Mouse (Mus musculus) lung, postnatal 0 days (tissue): ENCODE results near the gene Kif26a. TPM values are rescaled to one million over a fixed set of nuclear protein-coding genes. Genes with fewer than 3 reads are reported as not detected.
A peak's percentile ranks its signal among the peaks of the same experiment; 100 is the strongest.

Experiments used
- ATAC-seq: fragments of 200-750 bp; cut with Nextera tagmentation; 2 replicates; pipeline ENCODE4 v1.8.0; 2017; ENCODE audit warnings: moderate library complexity
- DNase-seq: peaks from one replicate; pipeline ENCODE4 v3.0.0-alpha.2; 2016; ENCODE audit warnings: low spot score
- H3K27ac ChIP-seq: fragments of 300-500 bp; sonication (generic); 2 replicates; pipeline ENCODE4 v1.5.1; 2014; ENCODE audit warnings: antibody characterized with exemption, mild to moderate bottlenecking, low read length, mixed read lengths
- H3K27me3 ChIP-seq: fragments of 300-500 bp; sonication (generic); replicated peaks from 2 replicates; pipeline ENCODE4 v1.6.1; 2014; ENCODE audit warnings: low read length, mixed read lengths; ENCODE audit not compliant: insufficient read depth
- H3K36me3 ChIP-seq: fragments of 300-500 bp; sonication (generic); 2 replicates; pipeline ENCODE4 v1.6.1; 2014; ENCODE audit warnings: low read length, mixed read lengths; ENCODE audit not compliant: insufficient read depth
- H3K4me1 ChIP-seq: fragments of 300-500 bp; sonication (generic); 2 replicates; pipeline ENCODE4 v1.6.1; 2014; ENCODE audit warnings: antibody characterized with exemption, low read depth, low read length, mixed read lengths; ENCODE audit not compliant: insufficient read depth
- H3K4me2 ChIP-seq: fragments of 300-500 bp; sonication (generic); replicated peaks from 2 replicates; pipeline ENCODE4 v1.6.1; 2014; ENCODE audit warnings: low read depth, mild to moderate bottlenecking, low read length, moderate library complexity, mixed read lengths
- H3K4me3 ChIP-seq: fragments of 300-500 bp; sonication (generic); 2 replicates; pipeline ENCODE4 v1.5.1; 2014; ENCODE audit warnings: low read depth, low read length
- H3K9ac ChIP-seq: fragments of 300-500 bp; sonication (generic); replicated peaks from 2 replicates; pipeline ENCODE4 v1.6.1; 2014; ENCODE audit warnings: low read depth, mild to moderate bottlenecking
- H3K9me3 ChIP-seq: fragments of 300-500 bp; sonication (generic); 2 replicates; pipeline ENCODE4 v1.6.1; 2016; ENCODE audit warnings: low read length, mixed read lengths
- CTCF ChIP-seq: IDR thresholded peaks from 2 replicates; pipeline ENCODE4 v1.5.1; 2016; ENCODE audit warnings: antibody characterized with exemption, mild to moderate bottlenecking
- EP300 ChIP-seq: IDR thresholded peaks from 2 replicates; pipeline ENCODE4 v1.6.1; 2016; ENCODE audit warnings: antibody characterized with exemption, mild to moderate bottlenecking, control low read depth
- WGBS: fragments of 180-500 bp; shearing (Covaris S2); extraction: QIAGEN DNeasy Blood & Tissue Kit; methylation state at CpG from one replicate; pipeline ENCODE4 v1.1.7; 2014; 5-methylcytosine and 5-hydroxymethylcytosine counted together
- polyA plus RNA-seq: library from polyadenylated mRNA; unstranded; fragments of >200 nt; fragmentation: Nextera tagmentation; extraction: Ambion mirVana; gene quantifications from 2 replicates; pipeline ENCODE4 v1.2.1, GENCODE M21; 2015

The Kif26a gene
- polyA plus RNA-seq, 1 experiment from 2014 or later = 2.9 TPM

GRCm38 (mm10) chr12:112195019-112195418 is 49.0 kb downstream of the Kif26a start:
- no peak overlapping the region for H3K9ac ChIP-seq
- no peak overlapping the region for H3K4me3 ChIP-seq

GRCm38 (mm10) chr12:112196562-112196961 is 50.6 kb downstream of the Kif26a start:
- Histone ChIP-seq H3K4me3 (no peak overlapping the region), H3K9ac (no peak overlapping the region), H3K27ac (no peak overlapping the region), H3K9me3 (no peaks in the 10 kb centered on the region), H3K36me3 (no peaks in the 10 kb centered on the region), H3K27me3 (no peaks in the 10 kb centered on the region), H3K4me2 (no peak overlapping the region), H3K4me1 (no peaks in the 10 kb centered on the region)
- TF ChIP-seq EP300 (no peak), CTCF (no peak)
- DNase-seq = no peak
- ATAC-seq = no peak
- 63% methylated on average over 10 of the region's 10 CpGs for WGBS

More at GRCm38 (mm10) chr12:112195019-112195418, 49.0 kb downstream of the Kif26a start:
- H3K27me3 ChIP-seq = no peaks in the 10 kb centered on the region
- no peaks in the 10 kb centered on the region for H3K4me1 ChIP-seq
- H3K36me3 ChIP-seq = no peaks in the 10 kb centered on the region
- no peak overlapping the region for H3K27ac ChIP-seq
- WGBS = 3% methylated on average over 13 of the region's 13 CpGs
- TF ChIP-seq CTCF (no peak), EP300 (no peak)
- peak; percentile 21; the same call in 1 of the 2 replicates for ATAC-seq
- H3K4me2 ChIP-seq = no peak overlapping the region
- H3K9me3 ChIP-seq = no peaks in the 10 kb centered on the region
- DNase-seq = no peak

GRCm38 (mm10) chr12:112199363-112199762 is 53.4 kb downstream of the Kif26a start:
- Histone ChIP-seq H3K4me3 (no peak overlapping the region), H3K27ac (no peak overlapping the region), H3K4me2 (no peak overlapping the region), H3K9me3 (no peaks in the 10 kb centered on the region), H3K9ac (no peak overlapping the region), H3K4me1 (no peaks in the 10 kb centered on the region), H3K27me3 (no peaks in the 10 kb centered on the region), H3K36me3 (no peaks in the 10 kb centered on the region)
- 76% methylated on average over 3 of the region's 3 CpGs for WGBS
- ATAC-seq (no peak), DNase-seq (no peak)
- no peak for TF ChIP-seq CTCF
- no peak for TF ChIP-seq EP300

DNA sequence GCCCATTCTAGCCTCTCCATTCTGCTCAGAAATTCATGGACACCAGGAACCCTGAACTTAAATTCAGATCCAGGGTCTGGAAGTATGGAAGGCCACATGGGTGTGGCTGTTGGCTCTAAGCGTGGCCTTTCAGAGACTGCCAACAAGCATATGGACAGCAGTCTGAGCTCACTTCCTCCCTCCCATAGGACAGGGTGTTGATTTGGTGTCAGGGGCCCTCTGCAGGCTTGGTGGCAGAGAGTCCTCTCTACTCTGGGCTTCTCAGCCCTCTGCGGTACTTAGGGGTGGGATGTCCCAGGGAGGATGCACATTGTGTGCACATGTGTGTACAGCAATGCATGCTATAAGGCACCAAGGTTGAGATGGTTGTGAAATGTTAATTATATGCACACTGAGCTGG is 54.0 kb downstream of the Kif26a start:
- no peaks in the 10 kb centered on the region for H3K9me3 ChIP-seq
- H3K27ac ChIP-seq = no peak overlapping the region
- ATAC-seq = peak; percentile 81
- no peaks in the 10 kb centered on the region for H3K36me3 ChIP-seq
- H3K27me3 ChIP-seq = no peaks in the 10 kb centered on the region
- no peak overlapping the region for H3K9ac ChIP-seq
- DNase-seq = peak; percentile 43
- 53% methylated on average over 2 of the region's 2 CpGs for WGBS
- no peak overlapping the region for H3K4me2 ChIP-seq
- H3K4me3 ChIP-seq = no peak overlapping the region
- H3K4me1 ChIP-seq = no peaks in the 10 kb centered on the region
- TF ChIP-seq CTCF (peak; percentile 60), EP300 (no peak)

DNA sequence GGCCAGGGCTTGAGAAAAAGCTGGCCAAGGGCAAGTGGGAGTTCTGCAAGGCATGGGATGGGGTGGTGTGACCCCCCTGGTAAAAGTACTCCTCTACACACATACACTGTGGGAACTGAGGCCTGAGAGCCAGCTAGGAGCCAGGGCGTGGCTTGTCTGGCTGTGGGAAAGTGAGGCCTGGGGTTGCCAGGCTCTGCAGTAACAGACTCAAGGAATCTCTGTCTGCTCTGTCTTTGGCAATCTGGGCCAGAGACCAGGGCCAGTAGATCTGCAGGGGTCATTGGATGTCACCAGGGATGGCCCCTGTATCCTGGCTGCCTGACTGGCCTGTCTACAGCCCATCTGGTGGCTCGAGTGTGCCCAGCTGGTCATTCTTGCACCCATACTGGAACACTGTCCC is 61.2 kb downstream of the Kif26a start:
- Histone ChIP-seq H3K4me3 (no peak overlapping the region), H3K9ac (no peak overlapping the region), H3K27ac (no peak overlapping the region), H3K9me3 (no peaks in the 10 kb centered on the region), H3K4me1 (no peaks in the 10 kb centered on the region), H3K36me3 (no peaks in the 10 kb centered on the region), H3K27me3 (no peaks in the 10 kb centered on the region), H3K4me2 (no peak overlapping the region)
- 69% methylated on average over 2 of the region's 2 CpGs for WGBS
- DNase-seq = no peak
- TF ChIP-seq CTCF (no peak), EP300 (no peak)
- no peak for ATAC-seq

- whole genome bisulfite sequencing = 73% methylated on average over 4 of the region's 4 CpGs
- Histone ChIP-seq H3K4me2 (no peak overlapping the region), H3K4me3 (no peak overlapping the region), H3K27me3 (no peaks in the 10 kb centered on the region), H3K9me3 (no peaks in the 10 kb centered on the region), H3K4me1 (no peaks in the 10 kb centered on the region), H3K36me3 (no peaks in the 10 kb centered on the region), H3K9ac (no peak overlapping the region), H3K27ac (no peak overlapping the region)
- no peak for DNase-seq
- TF ChIP-seq CTCF (no peak), EP300 (no peak)
- no peak for ATAC-seq
Observed at GRCm38 (mm10) chr12:112207734-112208133, 61.7 kb downstream of the Kif26a start.

GRCm38 (mm10) chr12:112210622-112211021 is 64.6 kb downstream of the Kif26a start:
- H3K36me3 ChIP-seq = no peaks in the 10 kb centered on the region
- TF ChIP-seq CTCF = no peak
- TF ChIP-seq EP300 = no peak
- H3K4me1 ChIP-seq = no peaks in the 10 kb centered on the region
- H3K27ac ChIP-seq = no peak overlapping the region
- no peaks in the 10 kb centered on the region for H3K9me3 ChIP-seq
- H3K4me2 ChIP-seq = no peak overlapping the region
- no peak overlapping the region for H3K9ac ChIP-seq
- no peak for ATAC-seq
- no peak overlapping the region for H3K4me3 ChIP-seq
- no peak for DNase-seq
- H3K27me3 ChIP-seq = no peaks in the 10 kb centered on the region
- WGBS = 42% methylated on average over 10 of the region's 13 CpGs
